Mouse (Mus musculus): ENCODE results near the gene Cd200.
A peak's percentile ranks its signal among the peaks of the same experiment; 100 is the strongest.
"Not testable (repeated sequence)": the region's sequence is repeated elsewhere in the genome, so short reads cannot be mapped to it uniquely, and the experiment has no call there.

Gene Cd200

DNA sequence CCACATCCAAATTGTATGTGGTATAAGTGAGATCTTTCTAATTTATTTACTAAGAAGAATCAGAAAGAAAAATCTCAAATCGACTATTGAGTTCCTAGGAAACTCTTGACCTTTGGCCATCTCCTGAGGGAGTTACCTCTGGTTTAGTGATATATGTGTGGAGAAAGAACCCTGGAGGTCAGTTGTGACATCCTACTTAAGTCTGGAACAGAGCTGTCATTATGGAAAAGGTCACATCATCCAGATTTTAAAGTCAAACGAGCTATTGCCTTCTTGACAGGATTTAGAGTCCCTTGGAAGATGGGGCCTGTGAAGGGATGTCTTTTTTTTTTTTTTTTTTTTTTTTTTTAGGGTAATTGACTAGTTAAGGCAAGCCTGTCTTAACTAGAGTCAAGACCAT is 32.0 kb downstream of the Cd200 start:
- no peak for DNase-seq

GRCm38 (mm10) chr16:45376294-45376693 is 32.6 kb downstream of the Cd200 start:
- no peak for DNase-seq

- DNase-seq = no peak
These were observed 33.2 kb downstream of the Cd200 start for GRCm38 (mm10) chr16:45375506-45376225.

GRCm38 (mm10) chr16:45374074-45374473 is 34.8 kb downstream of the Cd200 start:
- no peak for DNase-seq

- no peak for DNase-seq
These were observed 37.8 kb downstream of the Cd200 start for GRCm38 (mm10) chr16:45371076-45371475.

GRCm38 (mm10) chr16:45369285-45369965 is 39.4 kb downstream of the Cd200 start:
- no peak for DNase-seq

- DNase-seq = no peak
These were observed 42.7 kb downstream of the Cd200 start for GRCm38 (mm10) chr16:45366111-45366510.

- no peak for DNase-seq
These were observed 43.5 kb downstream of the Cd200 start for GRCm38 (mm10) chr16:45365353-45365752.

GRCm38 (mm10) chr16:45364627-45365026 is 44.2 kb downstream of the Cd200 start:
- no peak for DNase-seq

DNA sequence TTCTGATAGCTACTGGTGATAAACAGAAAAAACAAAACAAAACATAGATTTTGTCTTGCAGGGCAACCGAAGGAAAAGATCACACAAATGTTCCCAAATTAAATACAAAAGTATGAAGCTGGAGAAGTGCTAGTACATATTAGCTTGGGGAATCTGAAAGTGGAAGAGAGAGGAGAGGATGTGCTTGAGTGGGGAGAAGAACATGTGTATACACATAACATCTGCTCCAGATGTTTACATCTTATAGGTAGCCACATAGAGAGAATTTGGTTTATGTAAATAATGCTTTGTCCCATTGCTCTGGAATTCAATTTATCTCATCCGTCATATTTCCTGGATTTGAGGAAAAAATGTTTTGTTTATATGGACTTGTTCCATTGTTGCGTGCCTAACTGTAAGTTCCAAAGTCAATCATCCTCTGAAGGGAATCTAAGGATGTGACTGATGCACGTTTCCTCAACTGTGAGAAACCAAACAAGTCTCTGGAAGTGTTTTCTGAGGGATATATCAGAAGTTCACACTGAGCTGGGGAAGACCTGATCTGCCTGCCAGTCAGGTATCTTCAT is 45.3 kb downstream of the Cd200 start:
- DNase-seq = no peak

DNA sequence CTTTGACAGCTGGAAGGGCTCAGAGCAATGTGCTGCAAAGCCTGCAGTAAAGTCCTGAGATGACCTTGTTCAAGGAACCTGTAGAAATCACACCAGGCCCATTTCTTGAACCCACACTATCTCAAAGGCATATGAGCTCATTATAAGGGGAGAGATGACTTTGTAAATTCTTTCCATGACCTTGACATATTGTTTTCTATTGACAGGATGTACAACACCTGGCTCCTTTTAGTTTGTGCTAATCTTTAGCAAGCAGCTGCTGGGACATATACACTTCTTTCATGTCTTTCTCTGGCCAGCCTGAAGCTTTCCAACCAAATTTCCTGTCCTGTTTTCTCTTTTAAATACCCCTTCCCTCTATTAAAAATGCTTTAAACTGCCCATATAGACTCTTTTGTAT is 47.4 kb downstream of the Cd200 start:
- no peak for DNase-seq

- not testable (repeated sequence) for DNase-seq
These were observed 50.4 kb downstream of the Cd200 start for GRCm38 (mm10) chr16:45358441-45358840.

- DNase-seq = no peak
These were observed 51.7 kb downstream of the Cd200 start for GRCm38 (mm10) chr16:45357134-45357533.

DNA sequence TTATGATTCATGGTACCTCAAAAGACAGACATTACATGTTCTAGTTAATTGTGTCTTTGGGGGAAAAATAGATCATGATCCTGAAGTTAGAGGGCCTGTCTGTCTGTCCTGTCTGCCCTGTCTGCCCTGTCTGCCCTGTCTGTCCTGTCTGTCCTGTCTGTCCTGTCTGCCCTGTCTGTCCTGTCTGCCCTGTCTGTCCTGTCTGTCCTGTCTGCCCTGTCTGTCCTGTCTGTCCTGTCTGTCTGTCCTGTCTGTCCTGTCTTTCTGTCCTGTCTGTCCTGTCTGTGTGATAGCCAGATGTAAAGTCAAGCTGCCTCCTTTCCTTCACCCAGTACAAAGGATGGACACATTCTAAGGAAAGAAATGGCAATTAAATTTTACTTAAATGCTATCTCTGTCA is 56.0 kb downstream of the Cd200 start:
- DNase-seq = no peak

DNA sequence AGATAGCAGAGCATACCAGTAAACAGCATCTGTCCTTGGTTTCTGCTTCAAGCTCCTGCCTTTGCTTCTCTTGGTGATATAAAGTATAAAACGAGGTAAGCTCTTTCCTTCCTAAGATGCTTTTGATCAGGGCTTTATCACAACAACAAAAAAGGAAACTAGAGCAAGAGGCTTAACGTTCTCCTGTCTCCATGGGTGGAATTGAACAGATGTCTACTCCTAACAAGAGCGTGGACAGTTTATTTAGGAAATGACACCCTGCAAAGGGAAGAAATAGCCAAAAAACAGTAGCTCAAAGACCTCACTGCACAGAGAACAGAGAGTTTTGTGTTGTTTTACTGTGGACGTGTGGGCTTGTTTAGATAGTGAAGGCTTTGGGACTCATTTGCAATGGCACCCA is 58.1 kb downstream of the Cd200 start:
- DNase-seq = no peak

DNA sequence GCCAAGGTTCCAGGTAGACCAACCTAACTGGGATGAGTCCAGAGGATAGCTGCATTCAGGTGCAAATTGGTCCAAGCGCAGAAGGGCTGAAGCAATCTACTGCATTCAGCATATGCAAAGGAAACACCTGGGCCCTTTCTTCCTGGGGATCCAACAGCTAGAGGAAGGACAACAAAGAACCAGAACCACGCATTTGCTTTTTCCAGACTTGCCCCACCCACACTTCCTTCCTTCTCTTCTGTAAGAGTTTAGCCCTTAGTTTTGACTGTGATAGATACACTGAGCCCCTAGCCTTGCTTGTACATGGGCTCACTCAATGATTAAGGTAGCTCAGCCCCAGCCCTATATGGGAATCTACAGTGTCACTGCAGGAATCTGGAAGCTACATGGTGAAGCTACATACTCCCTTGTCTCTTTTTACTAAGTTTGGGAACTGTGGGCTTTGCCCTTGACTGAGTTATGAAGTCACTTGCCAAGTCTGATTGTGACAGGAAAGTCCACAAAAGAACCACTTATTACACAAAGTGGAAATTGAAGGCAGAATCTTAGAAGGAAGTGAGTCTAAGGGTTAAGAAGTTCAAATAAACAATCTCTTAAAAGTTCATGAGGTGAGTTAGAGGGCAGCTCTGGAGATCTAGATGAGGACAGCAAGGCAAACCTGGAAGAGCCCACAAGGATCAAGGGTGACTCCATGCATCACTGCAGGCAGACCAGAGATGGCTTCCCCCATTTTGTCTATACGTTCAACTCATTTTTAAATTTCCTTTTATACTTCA is 59.1 kb downstream of the Cd200 start:
- DNase-seq = peak in 1 of 2 experiments; percentile 42

DNA sequence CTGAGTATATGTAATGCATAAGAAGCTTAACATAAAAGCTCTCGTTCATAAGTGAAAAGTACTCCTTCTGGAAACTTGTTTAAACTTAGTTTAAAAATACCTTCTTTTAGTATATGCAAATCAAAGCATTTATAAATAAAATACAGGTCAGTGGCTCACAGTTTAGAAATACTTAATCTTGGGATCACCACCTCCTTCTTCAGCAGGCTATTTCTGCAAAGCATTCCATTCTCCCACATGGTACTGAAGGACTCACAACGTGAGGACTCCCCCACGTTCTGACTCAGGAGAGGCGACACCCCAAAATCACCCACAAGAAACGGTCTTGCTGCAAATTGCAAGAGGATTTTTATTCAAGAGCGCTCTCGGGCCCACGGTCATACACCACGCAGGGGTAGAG is 60.6 kb downstream of the Cd200 start:
- not testable (repeated sequence) for DNase-seq

GRCm38 (mm10) chr16:45346930-45347387 is 61.9 kb downstream of the Cd200 start:
- no peak for DNase-seq

- DNase-seq = no peak
These were observed 62.5 kb downstream of the Cd200 start for GRCm38 (mm10) chr16:45346367-45346766.

GRCm38 (mm10) chr16:45344879-45345278 is 64.0 kb downstream of the Cd200 start:
- no peak for DNase-seq

GRCm38 (mm10) chr16:45336478-45336877 is 72.4 kb downstream of the Cd200 start:
- DNase-seq = peak in 1 of 2 experiments; percentile 24

- peak in 1 of 2 experiments; percentile 51 for DNase-seq
These were observed 74.0 kb downstream of the Cd200 start for GRCm38 (mm10) chr16:45334891-45335290.

DNA sequence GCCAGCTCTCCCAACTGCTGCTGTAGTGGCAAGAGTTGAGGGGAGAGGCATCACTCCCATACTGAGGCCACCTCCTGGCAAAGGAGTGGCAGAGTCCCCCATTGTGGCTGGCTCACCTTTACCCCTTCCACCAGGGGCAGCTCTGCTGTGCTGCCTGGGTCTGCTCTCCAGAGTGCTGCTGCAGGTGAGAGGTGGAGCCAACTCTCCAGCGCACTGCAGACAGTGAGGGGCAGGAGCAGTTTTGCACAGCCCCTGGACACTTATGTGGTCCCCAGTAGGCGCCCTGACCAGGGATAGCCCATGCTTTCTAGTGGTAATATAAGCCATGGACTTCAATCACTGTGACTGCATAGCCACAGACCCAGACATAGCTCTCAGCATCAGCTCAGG is 74.5 kb downstream of the Cd200 start:
- DNase-seq = peak in 1 of 2 experiments; percentile 35
